Comparison of ENCODE assay signal across 8 mouse cellular contexts in genomic region chr14:105483352-105484083, GRCm38 (mm10).
DNase-seq lines count a peak whose midpoint lies in the region; ATAC-seq lines count a peak whose summit lies in the region.

No protein-coding gene starts in this region.

- no peaks in the 10 kb centered on the region for H3K36me3 ChIP-seq in hindbrain, embryonic 16.5 days (ENCODE audit: control insufficient read depth, insufficient read depth, low read length)
- H3K36me3 ChIP-seq in limb, embryonic 10.5 days, result no peaks in the 10 kb centered on the region

- H3K4me1 ChIP-seq in hindbrain, embryonic 16.5 days (ENCODE audit: control insufficient read depth, insufficient read depth, low read depth, low read length), result peaks cover 6% of the 10 kb centered on the region
- H3K4me1 ChIP-seq in limb, embryonic 10.5 days, result peaks cover 26% of the 10 kb centered on the region

- no peaks in the 10 kb centered on the region for H3K9me3 ChIP-seq in hindbrain, embryonic 16.5 days (ENCODE audit: control insufficient read depth, low read length)
- H3K9me3 ChIP-seq in limb, embryonic 10.5 days (replicated peaks), result no peaks in the 10 kb centered on the region

- H3K4me2 ChIP-seq in hindbrain, embryonic 16.5 days (ENCODE audit: low read length), result peak overlapping the region; percentile 58

- DNase-seq in cerebellum, adult 11 months, result no peak
- peak; percentile 8 for DNase-seq in cerebellum, adult 8-10 months
- peak; percentile 75 for DNase-seq in limb, embryonic 10.5 days (ENCODE audit: low spot score)
- DNase-seq in right cerebral cortex, postnatal 4 days, result peak; percentile 49

- H3K27me3 ChIP-seq in hindbrain, embryonic 16.5 days (replicated peaks; ENCODE audit: control insufficient read depth, insufficient read depth, low read length), result no peaks in the 10 kb centered on the region; the same call in 1 of the 2 replicates
- 0 out of 2 replicates have a peak, but pooled peaks cover 7% of the 10 kb centered on the region for H3K27me3 ChIP-seq in limb, embryonic 10.5 days (ENCODE audit: low read depth, poor library complexity, severe bottlenecking)

- H3K4me3 ChIP-seq in hindbrain, embryonic 16.5 days (ENCODE audit: low read length), result peak overlapping the region; percentile 31
- H3K4me3 ChIP-seq in limb, embryonic 10.5 days, result peak overlapping the region; percentile 47

- peak; percentile 29; the same call in 1 of the 2 replicates for ATAC-seq in cerebellum, adult (ENCODE audit: insufficient number of reproducible peaks, low FRiP score, low TSS enrichment)
- peak; percentile 79 for ATAC-seq in frontal cortex, adult (ENCODE audit: low TSS enrichment)
- ATAC-seq in hindbrain, embryonic 16.5 days, result peak; percentile 97
- ATAC-seq in megakaryocyte progenitor cell, adult 5-6 weeks (replicated peaks; ENCODE audit: poor library complexity), result peak; percentile 72

- peak overlapping the region; percentile 74 for H3K27ac ChIP-seq in hindbrain, embryonic 16.5 days (ENCODE audit: low read depth, low read length)
- peak overlapping the region; percentile 85 for H3K27ac ChIP-seq in limb, embryonic 10.5 days

- H3K9ac ChIP-seq in hindbrain, embryonic 16.5 days (ENCODE audit: low read depth, low read length), result peak overlapping the region; percentile 57

- WGBS in hindbrain, embryonic 16.5 days, result 7% methylated on average over 21 of the region's 21 CpGs
- 13% methylated on average over 21 of the region's 21 CpGs for WGBS in limb, embryonic 10.5 days

Comparison
In these comparisons a context has a peak if more than half of its experiments do, and no peak if none do; other contexts are left out.
1. ATAC-seq: peak in every context shown above with its lines; median percentile 97 in hindbrain, embryonic 16.5 days; 79 in frontal cortex, adult; 72 in megakaryocyte progenitor cell, adult 5-6 weeks; 29 in cerebellum, adult.